ENCODE assay signal across 8 mouse cellular contexts in genomic region chr13:54520221-54520620, GRCm38 (mm10). TPM values are rescaled to one million over a fixed set of nuclear protein-coding genes. Genes with fewer than 3 reads are reported as not detected.
DNase-seq lines count a peak whose midpoint lies in the region; ATAC-seq and TF ChIP-seq lines count a peak whose summit lies in the region.
"Had no signal": no experiment of that assay in that cellular context is flagged by ENCODE, and none has a peak within 500 bp of the region (broad histone marks: within the 10 kb centered on the region; RNA-seq: fewer than 3 reads in every experiment).

No protein-coding gene starts in this region.

- H3K9me3 ChIP-seq in midbrain, postnatal 0 days (ENCODE audit: low read length): no peaks in the 10 kb centered on the region
- peaks cover 6% of the 10 kb centered on the region; the same call in 1 of the 2 replicates for H3K9me3 ChIP-seq in midbrain, embryonic 10.5 days (replicated peaks)
- no peaks in the 10 kb centered on the region for H3K9me3 ChIP-seq in liver, embryonic 14.5 days (ENCODE audit: control insufficient read depth, low read length)
- H3K9me3 ChIP-seq in forebrain, embryonic 12.5 days: no peaks in the 10 kb centered on the region
- H3K9me3 ChIP-seq: stomach, embryonic 15.5 days had no signal

- H3K27ac ChIP-seq in midbrain, postnatal 0 days (ENCODE audit: low read depth, low read length): no peak overlapping the region
- no peak overlapping the region for H3K27ac ChIP-seq in midbrain, embryonic 10.5 days (replicated peaks)
- no peak overlapping the region for H3K27ac ChIP-seq in liver, embryonic 14.5 days
- H3K27ac ChIP-seq in forebrain, embryonic 12.5 days: no peak overlapping the region
- H3K27ac ChIP-seq: stomach, embryonic 15.5 days had no signal

- TF ChIP-seq EP300 in liver, embryonic 14.5 days (IDR thresholded peaks at IDR 0.05; ENCODE audit: low read depth): no peak

- WGBS in midbrain, postnatal 0 days: 92% methylated on average over 4 of the region's 4 CpGs
- 94% methylated on average over 4 of the region's 4 CpGs for WGBS in midbrain, embryonic 10.5 days
- 67% methylated on average over 4 of the region's 4 CpGs for whole genome bisulfite sequencing in liver, embryonic 14.5 days (ENCODE audit: insufficient replicate concordance)
- WGBS in forebrain, embryonic 12.5 days: 90% methylated on average over 4 of the region's 4 CpGs

- no peaks in the 10 kb centered on the region for H3K27me3 ChIP-seq in midbrain, postnatal 0 days (ENCODE audit: insufficient read depth, low read length)
- H3K27me3 ChIP-seq in midbrain, embryonic 10.5 days (ENCODE audit: low read depth, poor library complexity, severe bottlenecking): no peaks in the 10 kb centered on the region
- H3K27me3 ChIP-seq in liver, embryonic 14.5 days (ENCODE audit: control insufficient read depth, insufficient read depth, low read length): no peaks in the 10 kb centered on the region
- H3K27me3 ChIP-seq in forebrain, embryonic 12.5 days: no peaks in the 10 kb centered on the region
- H3K27me3 ChIP-seq: stomach, embryonic 15.5 days had no signal

- H3K4me3 ChIP-seq in midbrain, postnatal 0 days (ENCODE audit: low read depth, low read length): no peak overlapping the region
- no peak overlapping the region for H3K4me3 ChIP-seq in midbrain, embryonic 10.5 days
- H3K4me3 ChIP-seq in liver, embryonic 14.5 days (ENCODE audit: insufficient read depth in 1 of 2, low read depth in 2 of 2, low read length in 2 of 2): no peak overlapping the region
- no peak overlapping the region for H3K4me3 ChIP-seq in forebrain, embryonic 12.5 days (replicated peaks)
- H3K4me3 ChIP-seq: stomach, embryonic 15.5 days had no signal

- peaks cover 6% of the 10 kb centered on the region; the same call in 1 of the 2 replicates for H3K36me3 ChIP-seq in midbrain, postnatal 0 days (ENCODE audit: insufficient read depth, low read length)
- peaks cover 24% of the 10 kb centered on the region for H3K36me3 ChIP-seq in midbrain, embryonic 10.5 days
- no peaks in the 10 kb centered on the region; the same call in 1 of the 2 replicates for H3K36me3 ChIP-seq in liver, embryonic 14.5 days (replicated peaks; ENCODE audit: control insufficient read depth, insufficient read depth, low read depth)
- H3K36me3 ChIP-seq in forebrain, embryonic 12.5 days (replicated peaks): peaks cover 18% of the 10 kb centered on the region

- peak; percentile 33 for TF ChIP-seq CTCF in midbrain, postnatal 0 days (IDR thresholded peaks at IDR 0.05)
- TF ChIP-seq CTCF in liver, embryonic 14.5 days (IDR thresholded peaks at IDR 0.05; ENCODE audit: low read depth): peak; percentile 66

- no peak for DNase-seq in midbrain, postnatal 0 days (ENCODE audit: low spot score)
- DNase-seq in midbrain, embryonic 10.5 days (ENCODE audit: low spot score): no peak
- DNase-seq in adrenal gland, postnatal 25 days: peak; percentile 37
- peak in 1 of 3 experiments; percentile 11 for DNase-seq in liver, embryonic 14.5 days (ENCODE audit: low read depth in 3 of 3, low spot score in 3 of 3)
- peak; percentile 41 for DNase-seq in thymus, postnatal 25 days
- no peak for DNase-seq in heart, postnatal 36 days

- H3K9ac ChIP-seq in midbrain, postnatal 0 days (replicated peaks; ENCODE audit: low read length, poor library complexity, severe bottlenecking): no peak overlapping the region
- H3K9ac ChIP-seq in liver, embryonic 14.5 days (replicated peaks): no peak overlapping the region
- no peak overlapping the region for H3K9ac ChIP-seq in forebrain, embryonic 12.5 days
- H3K9ac ChIP-seq: stomach, embryonic 15.5 days had no signal

- intact Hi-C loops in heart, postnatal 36 days (cut with DNase I): no loop called here

- H3K4me2 ChIP-seq in midbrain, postnatal 0 days (ENCODE audit: low read depth, low read length, poor library complexity, severe bottlenecking): no peak overlapping the region
- no peak overlapping the region for H3K4me2 ChIP-seq in liver, embryonic 14.5 days (ENCODE audit: low read depth)
- H3K4me2 ChIP-seq in forebrain, embryonic 12.5 days: no peak overlapping the region
- H3K4me2 ChIP-seq: stomach, embryonic 15.5 days had no signal

- no peaks in the 10 kb centered on the region for H3K4me1 ChIP-seq in midbrain, postnatal 0 days (ENCODE audit: insufficient read depth, low read length)
- H3K4me1 ChIP-seq in midbrain, embryonic 10.5 days: no peaks in the 10 kb centered on the region
- H3K4me1 ChIP-seq in liver, embryonic 14.5 days (replicated peaks; ENCODE audit: control insufficient read depth in 2 of 2, insufficient read depth in 2 of 2, low read length in 1 of 2): no peaks in the 10 kb centered on the region
- no peaks in the 10 kb centered on the region for H3K4me1 ChIP-seq in forebrain, embryonic 12.5 days
- H3K4me1 ChIP-seq: stomach, embryonic 15.5 days had no signal

- no peak for ATAC-seq in midbrain, postnatal 0 days (ENCODE audit: low FRiP score)
- ATAC-seq in liver, embryonic 14.5 days (ENCODE audit: insufficient read depth): no peak
- no peak for ATAC-seq in forebrain, embryonic 12.5 days (ENCODE audit: low FRiP score)

RNA-seq across cellular contexts. Expression of gene Simc1, which starts 16.6 kb away (rescaled TPM):
- total RNA-seq in midbrain, postnatal 0 days (2014; rRNA removed): 20.1 and 23.6 TPM in 2 replicates
- 9.8 and 10.2 TPM in 2 replicates for polyA plus RNA-seq in midbrain, postnatal 0 days (2015; fragmentation: Nextera tagmentation; extraction: Ambion mirVana)
- polyA plus RNA-seq in midbrain, embryonic 10.5 days (2016; fragmentation: Nextera tagmentation; extraction: Ambion mirVana): 12.0 and 12.8 TPM in 2 replicates
- total RNA-seq in adrenal gland, postnatal 25 days (2021): 12.8 and 19.2 TPM in 2 replicates
- polyA plus RNA-seq in liver, embryonic 14.5 days (2012; rRNA removed): 2.5 and 2.8 TPM in 2 replicates
- 1.5 and 2.0 TPM in 2 replicates for polyA plus RNA-seq in liver, embryonic 14.5 days (2014; fragmentation: Nextera tagmentation; extraction: Ambion mirVana)
- total RNA-seq in heart, postnatal 36 days (2021): 1 to 10 TPM; 1.3 to 2.1 TPM
- 20.3 and 20.8 TPM in 2 replicates for polyA plus RNA-seq in forebrain, embryonic 12.5 days (2016; fragmentation: Nextera tagmentation; extraction: Ambion mirVana)

RNA-seq across cellular contexts. Expression of gene 4833439L19Rik, which starts 45.0 kb away (rescaled TPM):
- 205 and 230 TPM in 2 replicates for total RNA-seq in midbrain, postnatal 0 days (2014; rRNA removed)
- polyA plus RNA-seq in midbrain, postnatal 0 days (2015; fragmentation: Nextera tagmentation; extraction: Ambion mirVana): 240 and 248 TPM in 2 replicates
- 215 and 266 TPM in 2 replicates for polyA plus RNA-seq in midbrain, embryonic 10.5 days (2016; fragmentation: Nextera tagmentation; extraction: Ambion mirVana)
- 157 and 177 TPM in 2 replicates for total RNA-seq in adrenal gland, postnatal 25 days (2021)
- 22.2 TPM in 2 replicates for polyA plus RNA-seq in liver, embryonic 14.5 days (2012; rRNA removed)
- 36.1 and 45.1 TPM in 2 replicates for polyA plus RNA-seq in liver, embryonic 14.5 days (2014; fragmentation: Nextera tagmentation; extraction: Ambion mirVana)
- 10 to 100 TPM; 91.5 TPM for total RNA-seq in heart, postnatal 36 days (2021)
- 243 and 259 TPM in 2 replicates for polyA plus RNA-seq in forebrain, embryonic 12.5 days (2016; fragmentation: Nextera tagmentation; extraction: Ambion mirVana)

RNA-seq across cellular contexts. Expression of gene Thoc3, which starts 51.6 kb away (rescaled TPM):
- 51.7 and 62.6 TPM in 2 replicates for total RNA-seq in midbrain, postnatal 0 days (2014; rRNA removed)
- polyA plus RNA-seq in midbrain, postnatal 0 days (2015; fragmentation: Nextera tagmentation; extraction: Ambion mirVana): 127 and 133 TPM in 2 replicates
- polyA plus RNA-seq in midbrain, embryonic 10.5 days (2016; fragmentation: Nextera tagmentation; extraction: Ambion mirVana): 195 and 200 TPM in 2 replicates
- 39.3 and 52.9 TPM in 2 replicates for total RNA-seq in adrenal gland, postnatal 25 days (2021)
- polyA plus RNA-seq in liver, embryonic 14.5 days (2012; rRNA removed): 15.7 and 21.3 TPM in 2 replicates
- polyA plus RNA-seq in liver, embryonic 14.5 days (2014; fragmentation: Nextera tagmentation; extraction: Ambion mirVana): 46.6 and 48.4 TPM in 2 replicates
- 10 to 100 TPM; 18.7 to 21.4 TPM for total RNA-seq in heart, postnatal 36 days (2021)
- 125 and 134 TPM in 2 replicates for polyA plus RNA-seq in forebrain, embryonic 12.5 days (2016; fragmentation: Nextera tagmentation; extraction: Ambion mirVana)

RNA-seq across cellular contexts. Expression of gene Arl10, which starts 54.6 kb away (rescaled TPM):
- 161 and 171 TPM in 2 replicates for total RNA-seq in midbrain, postnatal 0 days (2014; rRNA removed)
- 79.2 and 80.2 TPM in 2 replicates for polyA plus RNA-seq in midbrain, postnatal 0 days (2015; fragmentation: Nextera tagmentation; extraction: Ambion mirVana)
- polyA plus RNA-seq in midbrain, embryonic 10.5 days (2016; fragmentation: Nextera tagmentation; extraction: Ambion mirVana): 28.6 and 29.7 TPM in 2 replicates
- 51.6 and 65.6 TPM in 2 replicates for total RNA-seq in adrenal gland, postnatal 25 days (2021)
- polyA plus RNA-seq in liver, embryonic 14.5 days (2012; rRNA removed): 5.6 and 6.8 TPM in 2 replicates
- polyA plus RNA-seq in liver, embryonic 14.5 days (2014; fragmentation: Nextera tagmentation; extraction: Ambion mirVana): 4.2 and 4.9 TPM in 2 replicates
- 1 to 10 TPM; 6.8 to 7.3 TPM for total RNA-seq in heart, postnatal 36 days (2021)
- 44.4 and 50.3 TPM in 2 replicates for polyA plus RNA-seq in forebrain, embryonic 12.5 days (2016; fragmentation: Nextera tagmentation; extraction: Ambion mirVana)

Comparison
In these comparisons a context has a peak if more than half of its experiments do, and no peak if none do; other contexts are left out.
1. DNase-seq: peak in adrenal gland, postnatal 25 days (single experiment) and thymus, postnatal 25 days (single experiment); none in midbrain, postnatal 0 days (single experiment), midbrain, embryonic 10.5 days (single experiment) and heart, postnatal 36 days (0 of 2).